9 mouse cellular contexts compared by ENCODE assay signal in the genomic region with DNA sequence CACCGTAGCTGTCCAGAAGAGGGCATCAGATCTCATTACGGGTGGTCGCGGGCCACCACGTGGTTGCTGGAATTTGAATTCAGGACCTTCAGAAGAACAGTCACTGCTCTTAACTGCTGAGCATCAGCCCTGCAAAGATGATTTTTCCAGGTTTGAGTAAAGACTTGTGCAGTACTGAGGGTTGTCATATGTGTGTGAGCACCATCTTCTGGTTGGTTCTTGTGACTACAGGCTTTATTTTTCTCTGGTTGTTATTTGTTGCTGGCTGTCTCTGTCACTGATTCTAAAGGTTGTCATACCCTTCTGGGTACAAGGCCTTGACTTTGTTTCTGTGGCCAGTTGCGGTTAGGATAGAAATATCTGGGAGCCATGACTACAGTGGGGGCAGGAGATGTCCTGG. TPM values are rescaled to one million over a fixed set of nuclear protein-coding genes. Genes with fewer than 3 reads are reported as not detected.
DNase-seq lines count a peak whose midpoint lies in the region; ATAC-seq and TF ChIP-seq lines count a peak whose summit lies in the region.
"Had no signal": no experiment of that assay in that cellular context is flagged by ENCODE, and none has a peak within 500 bp of the region (broad histone marks: within the 10 kb centered on the region; RNA-seq: fewer than 3 reads in every experiment).

No protein-coding gene starts in this region.

- intact Hi-C loops in gastrocnemius, postnatal 36 days (cut with DNase I) = no loop called here

- no peak for TF ChIP-seq EP300 in ES-Bruce4 (IDR thresholded peaks at IDR 0.05; ENCODE audit: insufficient read depth, low read depth, low read length)

- no peak overlapping the region for H3K9ac ChIP-seq in ES-Bruce4 (ENCODE audit: low read depth, poor library complexity, severe bottlenecking)

- peak; percentile 69 for ATAC-seq in Patski

- no peak overlapping the region for H3K4me3 ChIP-seq in ES-Bruce4 (ENCODE audit: low read depth, low read length)
- H3K4me3 ChIP-seq: megakaryocyte, embryonic 14.5 days had no signal

- CTCF ChIA-PET in Patski (lab: Charles Lee) = no interaction called here

- H3K36me3 ChIP-seq in ES-Bruce4 (ENCODE audit: control insufficient read depth, insufficient read depth, low read length, poor library complexity, severe bottlenecking) = no peaks in the 10 kb centered on the region

- POLR2A ChIA-PET in Patski (lab: Charles Lee) = no interaction called here

- in situ Hi-C loops in Patski (cut with MboI; ENCODE audit: low pct_unique_long_range_greater_than_20kb) = no loop called here

- DNase-seq in kidney, postnatal 14 days = peak; percentile 8
- DNase-seq in kidney, postnatal 4 days = no peak
- no peak for DNase-seq in Patski (ENCODE audit: low read depth, low spot score)
- peak; percentile 3 to 9 for DNase-seq in layer of hippocampus, adult 8-10 months (ENCODE audit: low spot score in 2 of 2)
- no peak for DNase-seq in lung, adult 18-20 months
- no peak for DNase-seq in gastrocnemius, postnatal 36 days
- DNase-seq in ovary, adult 18-20 months (ENCODE audit: low spot score) = no peak

- H3K9me3 ChIP-seq in ES-Bruce4 (replicated peaks; ENCODE audit: control insufficient read depth, insufficient read depth, low read length, poor library complexity, severe bottlenecking) = no peaks in the 10 kb centered on the region
- H3K9me3 ChIP-seq: megakaryocyte, embryonic 14.5 days had no signal

- no peak overlapping the region for H3K27ac ChIP-seq in ES-Bruce4 (ENCODE audit: insufficient read depth, low read length)

- no peaks in the 10 kb centered on the region for H3K4me1 ChIP-seq in ES-Bruce4 (ENCODE audit: control insufficient read depth, insufficient read depth, low read length)
- H3K4me1 ChIP-seq: megakaryocyte, embryonic 14.5 days had no signal

- peak; percentile 8 for TF ChIP-seq CTCF in ES-Bruce4 (IDR thresholded peaks at IDR 0.05; ENCODE audit: low read depth, low read length)
- TF ChIP-seq CTCF in Patski (IDR thresholded peaks at IDR 0.05) = peak; percentile 69

- no peak for TF ChIP-seq POLR2A in ES-Bruce4 (IDR thresholded peaks at IDR 0.05; ENCODE audit: insufficient read depth, low read length)

- H3K27me3 ChIP-seq in ES-Bruce4 (ENCODE audit: control insufficient read depth, insufficient read depth, low read length, poor library complexity, severe bottlenecking) (no peaks in the 10 kb centered on the region), Patski (no peaks in the 10 kb centered on the region)
- H3K27me3 ChIP-seq: megakaryocyte, embryonic 14.5 days had no signal

RNA-seq across cellular contexts. Expression of a gene that starts 3.2 kb away (rescaled TPM):
- polyA plus RNA-seq in ES-Bruce4 (2011; ENCODE audit: insufficient read depth, insufficient read length, low read depth, missing spikeins) (not detected in 2 replicates), Patski (2021) (not detected)
- total RNA-seq in layer of hippocampus, adult 8-10 months (2022) = not detected
- total RNA-seq in gastrocnemius, postnatal 36 days (2021) = not detected

RNA-seq across cellular contexts. Expression of a gene that starts 49.3 kb away (rescaled TPM):
- polyA plus RNA-seq in ES-Bruce4 (2011; ENCODE audit: insufficient read depth, insufficient read length, low read depth, missing spikeins) (5.3 and 5.6 TPM in 2 replicates), Patski (2021) (12.2 TPM)
- total RNA-seq in layer of hippocampus, adult 8-10 months (2022) = 10 to 100 TPM; 23.8 to 30.2 (median 25.9) TPM
- total RNA-seq in gastrocnemius, postnatal 36 days (2021) = 1 to 10 TPM; 7.4 to 8.3 TPM

Comparison
In these comparisons a context has a peak if more than half of its experiments do, and no peak if none do; other contexts are left out.
1. DNase-seq: peak in kidney, postnatal 14 days (single experiment) and layer of hippocampus, adult 8-10 months (2 of 2); none in kidney, postnatal 4 days (0 of 2), Patski (single experiment), lung, adult 18-20 months (0 of 2), gastrocnemius, postnatal 36 days (0 of 2) and ovary, adult 18-20 months (single experiment).